8 mouse cellular contexts compared by ENCODE assay signal in the genomic region with DNA sequence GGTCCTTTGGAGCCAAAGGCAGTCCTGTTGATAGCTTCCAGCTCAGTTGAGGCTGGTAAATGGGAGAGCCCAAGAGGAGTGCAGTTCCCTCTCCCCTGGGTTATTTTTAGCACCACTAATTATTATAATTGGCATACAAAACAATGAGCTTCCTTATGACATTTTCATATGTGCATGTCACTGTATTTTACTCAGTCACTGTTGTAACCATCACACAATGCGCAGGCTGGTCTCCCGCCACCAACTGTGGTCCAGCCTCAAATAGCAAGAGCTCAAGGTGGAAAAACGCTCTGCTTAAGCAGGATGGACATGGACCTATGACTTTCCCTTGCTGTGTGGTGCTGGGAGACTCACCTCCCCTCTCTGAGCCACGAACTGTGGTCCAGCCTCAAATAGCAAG. TPM values are rescaled to one million over a fixed set of nuclear protein-coding genes. Genes with fewer than 3 reads are reported as not detected.
DNase-seq lines count a peak whose midpoint lies in the region; ATAC-seq lines count a peak whose summit lies in the region.

No protein-coding gene starts in this region.

- H3K36me3 ChIP-seq in heart, embryonic 15.5 days, result no peaks in the 10 kb centered on the region
- H3K36me3 ChIP-seq in forebrain, embryonic 15.5 days, result no peaks in the 10 kb centered on the region
- no peaks in the 10 kb centered on the region for H3K36me3 ChIP-seq in midbrain, embryonic 11.5 days (ENCODE audit: control insufficient read depth, insufficient read depth, low read length)

- H3K27me3 ChIP-seq in heart, embryonic 15.5 days, result no peaks in the 10 kb centered on the region
- H3K27me3 ChIP-seq in forebrain, embryonic 15.5 days, result no peaks in the 10 kb centered on the region
- H3K27me3 ChIP-seq in midbrain, embryonic 11.5 days (ENCODE audit: control insufficient read depth, insufficient read depth, low read length), result no peaks in the 10 kb centered on the region; the same call in 1 of the 2 replicates

- no peak overlapping the region for H3K9ac ChIP-seq in heart, embryonic 15.5 days
- no peak overlapping the region for H3K9ac ChIP-seq in forebrain, embryonic 15.5 days (replicated peaks)
- H3K9ac ChIP-seq in midbrain, embryonic 11.5 days (ENCODE audit: low read length), result peak overlapping the region; percentile 51; the same call in 1 of the 2 replicates

- H3K4me1 ChIP-seq in heart, embryonic 15.5 days (replicated peaks), result peaks cover 17% of the 10 kb centered on the region
- H3K4me1 ChIP-seq in forebrain, embryonic 15.5 days, result peaks cover 15% of the 10 kb centered on the region
- peaks cover 4% of the 10 kb centered on the region; the same call in 1 of the 2 replicates for H3K4me1 ChIP-seq in midbrain, embryonic 11.5 days (ENCODE audit: control insufficient read depth, insufficient read depth, low read length)

- H3K27ac ChIP-seq in heart, embryonic 15.5 days, result 0 out of 2 replicates have a peak overlapping the region, but pooled peaks have one; percentile 16
- no peak overlapping the region for H3K27ac ChIP-seq in forebrain, embryonic 15.5 days (replicated peaks)
- H3K27ac ChIP-seq in midbrain, embryonic 11.5 days (ENCODE audit: low read depth, low read length), result peak overlapping the region; percentile 25; the same call in 1 of the 2 replicates

- H3K9me3 ChIP-seq in heart, embryonic 15.5 days (replicated peaks), result no peaks in the 10 kb centered on the region
- H3K9me3 ChIP-seq in forebrain, embryonic 15.5 days, result no peaks in the 10 kb centered on the region
- H3K9me3 ChIP-seq in midbrain, embryonic 11.5 days (ENCODE audit: control insufficient read depth, low read length), result no peaks in the 10 kb centered on the region

- 69% methylated on average over 4 of the region's 4 CpGs for WGBS in heart, embryonic 15.5 days
- WGBS in forebrain, embryonic 15.5 days, result 76% methylated on average over 4 of the region's 4 CpGs
- WGBS in midbrain, embryonic 11.5 days, result 83% methylated on average over 4 of the region's 4 CpGs

- no peak for DNase-seq in heart, postnatal 4 days
- peak; percentile 51 for DNase-seq in Muller cell, postnatal 12 days (ENCODE audit: inconsistent ontology term)
- no peak for DNase-seq in midbrain, embryonic 11.5 days (ENCODE audit: low spot score, missing footprints)
- no peak for DNase-seq in frontal cortex, postnatal 36 days (ENCODE audit: low spot score in 2 of 2)
- DNase-seq in right cerebral cortex, postnatal 14 days, result no peak

- H3K4me3 ChIP-seq in heart, embryonic 15.5 days, result no peak overlapping the region
- H3K4me3 ChIP-seq in forebrain, embryonic 15.5 days, result no peak overlapping the region
- H3K4me3 ChIP-seq in midbrain, embryonic 11.5 days (ENCODE audit: low read depth, low read length), result no peak overlapping the region

- H3K4me2 ChIP-seq in heart, embryonic 15.5 days, result peak overlapping the region; percentile 30; the same call in 1 of the 2 replicates
- no peak overlapping the region for H3K4me2 ChIP-seq in forebrain, embryonic 15.5 days (replicated peaks)
- H3K4me2 ChIP-seq in midbrain, embryonic 11.5 days, result no peak overlapping the region

- no peak for ATAC-seq in heart, embryonic 15.5 days (replicated peaks; ENCODE audit: insufficient number of reproducible peaks, insufficient read depth, low FRiP score, low read depth)
- ATAC-seq in forebrain, embryonic 15.5 days (replicated peaks), result peak; percentile 42; the same call in 1 of the 2 replicates
- ATAC-seq in midbrain, embryonic 11.5 days (ENCODE audit: low FRiP score), result no peak
- ATAC-seq in erythroblast, adult 5-6 weeks (replicated peaks; ENCODE audit: low FRiP score, poor library complexity, severe bottlenecking), result no peak

RNA-seq across cellular contexts. Expression of a gene that starts 18.3 kb away (rescaled TPM):
- 1.3 and 2.1 TPM in 2 replicates for polyA plus RNA-seq in heart, embryonic 15.5 days (2015; fragmentation: Nextera tagmentation; extraction: Ambion mirVana)
- 1 to 10 TPM; 1.5 to 2.0 TPM for total RNA-seq in heart, postnatal 4 days (2021)
- polyA plus RNA-seq in forebrain, embryonic 15.5 days (2015; fragmentation: Nextera tagmentation; extraction: Ambion mirVana), result 7.1 and 8.4 TPM in 2 replicates
- polyA plus RNA-seq in midbrain, embryonic 11.5 days (2014; fragmentation: Nextera tagmentation; extraction: Ambion mirVana), result 10.9 and 14.6 TPM in 2 replicates
- total RNA-seq in erythroblast, adult 5-6 weeks (2015; ENCODE audit: low replicate concordance), result not detected in 2 replicates
- total RNA-seq in erythroblast, adult 5-6 weeks (2017; ENCODE audit: low replicate concordance), result not detected in 2 replicates

RNA-seq across cellular contexts. Expression of a gene that starts 54.1 kb away (rescaled TPM):
- 23.4 and 24.5 TPM in 2 replicates for polyA plus RNA-seq in heart, embryonic 15.5 days (2015; fragmentation: Nextera tagmentation; extraction: Ambion mirVana)
- total RNA-seq in heart, postnatal 4 days (2021), result 10 to 100 TPM; 33.0 to 33.4 TPM
- 109 and 110 TPM in 2 replicates for polyA plus RNA-seq in forebrain, embryonic 15.5 days (2015; fragmentation: Nextera tagmentation; extraction: Ambion mirVana)
- 105 TPM in 2 replicates for polyA plus RNA-seq in midbrain, embryonic 11.5 days (2014; fragmentation: Nextera tagmentation; extraction: Ambion mirVana)
- total RNA-seq in erythroblast, adult 5-6 weeks (2015; ENCODE audit: low replicate concordance), result 8.4 and 11.9 TPM in 2 replicates
- 8.1 and 13.0 TPM in 2 replicates for total RNA-seq in erythroblast, adult 5-6 weeks (2017; ENCODE audit: low replicate concordance)
